Mouse (Mus musculus) olfactory bulb, adult 2 months (tissue): ENCODE data around the gene Zfhx3. TPM values are rescaled to one million over a fixed set of nuclear protein-coding genes. Genes with fewer than 3 reads are reported as not detected.

Experiments
- H3K27ac ChIP-seq: fragments of 200-500 bp; 2 replicates; pipeline ENCODE4 v1.5.1; 2012; ENCODE audit warnings: low read depth, low read length; ENCODE audit not compliant: insufficient read depth
- H3K4me1 ChIP-seq: fragments of 200-500 bp; 2 replicates; pipeline ENCODE4 v1.6.1; 2012; ENCODE audit warnings: low read length; ENCODE audit not compliant: control insufficient read depth, insufficient read depth
- H3K4me3 ChIP-seq: fragments of 200-500 bp; 2 replicates; pipeline ENCODE4 v1.5.1; 2012; ENCODE audit warnings: mild to moderate bottlenecking, low read depth, low read length, moderate library complexity; ENCODE audit not compliant: insufficient read depth
- CTCF ChIP-seq: fragments of 200-500 bp; IDR thresholded peaks from 2 replicates; pipeline ENCODE4 v1.5.1; 2012; ENCODE audit warnings: low read depth, mild to moderate bottlenecking, low read length, moderate library complexity; ENCODE audit not compliant: insufficient read depth
- POLR2A ChIP-seq: fragments of 200-500 bp; IDR thresholded peaks from 2 replicates; pipeline ENCODE4 v1.6.1; 2012; ENCODE audit warnings: mild to moderate bottlenecking, low read depth, low read length, moderate library complexity; ENCODE audit not compliant: insufficient read depth
- WGBS: fragments of 180-500 bp; shearing (Covaris S2); methylation state at CpG from one replicate; pipeline ENCODE4 v1.1.7; 2018; 5-methylcytosine and 5-hydroxymethylcytosine counted together
- polyA plus RNA-seq: library from polyadenylated mRNA; stranded (reverse); fragments of >200 nt; gene quantifications from 2 replicates; pipeline ENCODE4 v1.2.4, GENCODE M21; 2012; ENCODE audit warnings: low replicate concordance; ENCODE audit not compliant: missing spikeins, insufficient read depth, insufficient read length

The Zfhx3 gene
- polyA plus RNA-seq, 1 experiment: not detected

DNA sequence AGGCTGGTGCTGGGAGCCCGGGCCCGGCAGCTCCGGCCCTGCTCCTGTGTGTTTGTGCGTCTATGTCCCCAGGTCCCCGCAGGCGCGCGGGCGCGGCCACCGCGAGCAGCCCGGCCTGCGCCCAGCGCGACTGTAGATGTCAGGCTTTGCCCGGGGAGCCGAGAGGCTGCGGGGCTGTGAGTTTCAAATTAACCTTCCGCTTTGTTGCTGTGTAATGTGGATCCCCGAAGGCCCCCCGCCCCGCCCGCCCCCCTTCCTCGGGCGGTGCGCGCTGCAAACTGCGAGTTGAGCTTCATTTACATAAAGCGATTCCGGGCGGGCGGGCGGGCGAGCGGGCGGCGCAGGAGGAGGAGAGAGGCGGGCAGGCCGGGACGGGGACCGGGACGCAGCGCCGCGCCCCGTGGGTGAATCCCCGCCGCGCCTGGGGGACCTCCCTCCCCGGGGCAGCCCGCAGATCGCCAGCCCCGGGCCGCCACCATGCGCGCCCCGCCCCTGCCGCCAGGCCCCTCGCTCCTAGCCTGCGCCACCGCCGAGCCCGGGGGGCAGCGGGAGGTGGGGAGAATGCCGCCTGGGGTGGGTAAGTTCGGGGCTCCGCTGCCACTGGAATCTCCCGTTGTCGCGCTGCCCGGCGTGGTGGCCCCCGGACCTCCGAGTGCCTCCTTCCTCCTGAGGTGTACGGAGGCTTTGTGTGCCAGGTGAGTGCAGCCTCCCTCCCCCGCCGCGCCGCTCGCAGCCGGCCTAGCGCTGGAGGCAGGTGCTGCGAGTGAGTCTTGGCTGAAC is 772.4 kb downstream of the Zfhx3 start:
- H3K27ac ChIP-seq: no peak overlapping the region
- H3K4me1 ChIP-seq: peaks cover 9% of the 10 kb centered on the region
- under 1% methylated on average over 76 of the region's 84 CpGs for WGBS
- H3K4me3 ChIP-seq: peak overlapping the region; percentile 49
- no peak for TF ChIP-seq POLR2A
- no peak for TF ChIP-seq CTCF

DNA sequence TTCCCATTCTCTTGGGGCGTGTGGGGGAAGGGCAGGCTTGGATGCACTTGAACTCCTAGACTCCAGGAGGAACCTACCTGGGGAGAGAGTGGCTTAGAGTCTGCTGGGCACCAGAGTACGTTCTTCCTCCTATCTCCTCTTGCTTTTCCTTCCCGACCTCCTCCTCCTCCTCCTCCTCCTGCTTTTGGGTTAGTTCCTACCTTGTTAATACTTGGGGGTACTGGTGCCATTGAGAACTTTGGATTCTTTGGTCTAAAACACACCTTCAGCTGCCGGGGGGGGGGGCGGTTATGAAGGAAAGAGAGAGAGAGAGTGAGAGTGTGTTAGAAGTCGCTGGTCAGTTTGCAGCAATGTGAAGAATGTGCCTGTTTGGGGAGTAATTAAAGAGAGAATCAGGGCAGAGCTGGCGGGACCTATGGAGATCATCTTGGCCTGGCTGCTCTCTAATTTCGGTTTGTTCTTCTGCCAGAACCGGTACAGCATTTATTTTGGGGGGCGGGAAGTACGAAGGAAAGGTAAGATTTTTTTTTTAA is 773.0 kb downstream of the Zfhx3 start:
- H3K27ac ChIP-seq: no peak overlapping the region
- H3K4me3 ChIP-seq: peak overlapping the region; percentile 49
- WGBS: 47% methylated on average over 11 of the region's 11 CpGs
- peaks cover 9% of the 10 kb centered on the region for H3K4me1 ChIP-seq
- TF ChIP-seq CTCF: no peak
- TF ChIP-seq POLR2A: no peak

DNA sequence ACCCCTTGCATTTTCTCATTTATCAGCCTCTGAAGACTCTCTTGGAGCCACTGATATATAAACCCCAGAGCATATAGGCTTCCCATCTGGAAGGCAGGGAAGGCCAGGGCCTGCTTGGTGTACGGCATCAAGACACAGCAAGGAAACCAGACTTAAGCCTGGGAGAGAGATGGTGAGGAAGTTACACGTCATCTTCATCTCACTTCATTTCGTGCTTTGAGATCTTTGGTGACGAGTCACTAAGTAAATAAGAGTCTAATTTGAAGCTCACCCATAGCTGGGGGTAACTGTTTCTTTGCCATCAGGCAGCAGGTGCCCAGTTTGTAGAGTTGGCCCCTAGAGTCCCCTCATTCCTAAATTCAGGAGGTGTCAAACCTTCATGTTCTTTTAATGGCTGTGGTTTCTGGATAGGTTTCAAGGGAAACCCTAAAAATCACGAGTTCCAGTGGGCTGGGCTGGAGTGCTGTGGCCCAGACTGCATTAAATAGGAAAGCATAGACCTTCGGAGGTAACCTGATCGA is 773.9 kb downstream of the Zfhx3 start:
- 91% methylated on average over 7 of the region's 7 CpGs for WGBS
- H3K4me3 ChIP-seq: no peak overlapping the region
- H3K27ac ChIP-seq: no peak overlapping the region
- H3K4me1 ChIP-seq: peaks cover 9% of the 10 kb centered on the region
- no peak for TF ChIP-seq POLR2A
- no peak for TF ChIP-seq CTCF

DNA sequence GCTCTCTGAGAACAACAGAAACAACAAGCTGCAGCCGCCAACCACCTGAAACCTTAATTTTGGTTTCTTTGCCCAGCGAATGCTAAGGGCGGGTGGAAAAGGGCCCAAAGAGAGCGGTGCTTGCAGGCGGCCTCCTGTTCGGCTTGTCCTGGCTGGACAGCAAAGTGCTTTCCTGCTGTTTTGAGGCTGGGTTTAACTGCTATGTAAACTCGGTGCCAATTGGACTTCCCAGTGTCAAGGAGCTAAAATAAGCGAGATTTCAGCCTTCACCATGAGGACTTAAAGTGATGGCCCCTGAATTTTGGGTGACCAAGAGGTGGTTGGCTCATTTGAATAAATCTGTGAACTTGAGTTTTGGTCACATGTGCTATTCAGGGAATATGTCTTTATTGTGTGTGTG is 775.1 kb downstream of the Zfhx3 start:
- whole genome bisulfite sequencing: 71% methylated on average over 8 of the region's 8 CpGs
- no peak overlapping the region for H3K4me3 ChIP-seq
- TF ChIP-seq CTCF (no peak), POLR2A (no peak)
- H3K4me1 ChIP-seq: peaks cover 9% of the 10 kb centered on the region
- no peak overlapping the region for H3K27ac ChIP-seq

DNA sequence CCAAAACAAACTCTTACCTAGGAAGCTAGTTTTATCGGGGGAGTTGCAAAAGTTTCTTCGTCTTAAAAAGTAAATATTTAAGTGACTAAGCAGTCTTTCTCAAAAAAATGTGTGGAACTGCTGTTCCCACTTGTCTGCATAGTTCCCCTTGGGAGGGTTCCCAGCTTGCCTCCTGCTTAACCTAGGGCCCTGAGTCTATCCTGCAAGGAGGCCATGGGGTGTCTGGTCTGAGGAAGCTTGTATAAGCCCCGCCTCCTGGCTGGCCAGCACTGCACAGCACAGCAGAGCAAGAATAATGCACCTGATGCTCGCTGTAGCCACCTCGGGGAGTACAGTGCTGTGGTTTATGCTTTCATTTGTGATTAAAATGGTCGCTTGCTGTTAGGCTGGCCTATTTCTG is 775.6 kb downstream of the Zfhx3 start:
- Histone ChIP-seq H3K4me3 (no peak overlapping the region), H3K27ac (no peak overlapping the region), H3K4me1 (peaks cover 9% of the 10 kb centered on the region)
- 77% methylated on average over 6 of the region's 6 CpGs for WGBS
- TF ChIP-seq CTCF (no peak), POLR2A (no peak)

DNA sequence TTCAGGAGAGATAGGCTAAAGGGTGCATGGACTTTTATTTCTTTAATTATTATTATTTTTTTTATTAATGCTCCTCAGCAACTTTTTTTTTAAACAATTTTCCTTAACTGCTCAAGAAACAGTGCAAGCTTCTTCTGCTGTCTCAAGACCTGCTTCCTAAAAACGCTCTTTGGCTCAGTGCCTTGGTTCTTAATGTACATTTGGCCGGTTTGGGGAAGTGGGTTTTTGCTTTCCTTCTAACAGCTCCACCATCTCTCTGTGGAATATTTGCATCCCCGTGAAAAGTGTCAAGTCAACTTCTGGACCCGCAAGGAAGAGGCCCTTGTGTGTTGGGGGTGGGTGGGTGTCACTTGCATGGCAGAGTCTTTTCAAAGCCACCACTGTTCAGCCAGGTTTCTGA is 778.4 kb downstream of the Zfhx3 start:
- Histone ChIP-seq H3K4me1 (no peaks in the 10 kb centered on the region; the same call in 1 of the 2 replicates), H3K27ac (no peak overlapping the region), H3K4me3 (no peak overlapping the region)
- WGBS: 79% methylated on average over 4 of the region's 4 CpGs
- TF ChIP-seq POLR2A (no peak), CTCF (no peak)

DNA sequence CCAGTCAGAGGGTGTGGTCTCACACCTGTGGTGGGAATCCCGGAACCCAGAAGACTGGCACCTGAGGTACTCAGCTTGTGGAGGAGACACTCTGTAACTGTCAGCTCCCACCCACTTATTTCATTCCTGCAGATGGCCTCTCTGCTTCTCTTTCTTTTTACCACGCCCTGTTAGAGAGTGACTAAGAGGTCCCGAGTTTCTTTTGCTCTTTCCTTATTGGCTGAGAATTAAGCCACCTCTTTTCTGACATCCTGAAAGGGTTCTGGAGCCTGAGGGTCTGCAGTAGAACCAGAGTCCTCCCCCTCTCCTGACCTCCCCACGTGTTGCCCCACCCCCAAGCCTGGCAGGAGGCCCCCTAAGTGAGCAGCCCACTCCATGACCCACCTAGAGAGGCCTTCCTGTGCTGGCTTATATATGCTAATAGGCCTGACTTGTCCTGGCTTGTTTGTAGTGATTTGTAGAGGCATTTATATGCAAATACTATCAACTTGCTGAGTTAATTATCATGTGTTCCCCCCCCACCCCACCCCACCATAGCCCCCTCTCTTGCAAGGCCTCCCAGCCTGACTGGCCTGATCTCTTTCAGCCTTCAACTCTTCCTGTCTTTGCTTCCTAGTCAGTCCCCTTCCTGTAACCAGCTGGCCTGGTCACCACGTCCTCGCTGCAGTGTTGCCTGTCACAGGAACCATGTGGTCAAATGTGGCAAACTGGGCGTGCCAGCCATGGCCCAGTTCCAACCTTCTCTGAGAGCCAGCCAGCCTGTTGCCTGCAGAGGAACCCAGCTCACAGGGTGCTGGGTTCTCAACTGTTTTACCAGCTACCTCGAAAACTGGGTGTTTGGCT is 780.4 kb downstream of the Zfhx3 start:
- WGBS: 55% methylated on average over 8 of the region's 8 CpGs
- Histone ChIP-seq H3K4me3 (no peak overlapping the region), H3K4me1 (no peaks in the 10 kb centered on the region; the same call in 1 of the 2 replicates), H3K27ac (no peak overlapping the region)
- TF ChIP-seq POLR2A (no peak), CTCF (no peak)

DNA sequence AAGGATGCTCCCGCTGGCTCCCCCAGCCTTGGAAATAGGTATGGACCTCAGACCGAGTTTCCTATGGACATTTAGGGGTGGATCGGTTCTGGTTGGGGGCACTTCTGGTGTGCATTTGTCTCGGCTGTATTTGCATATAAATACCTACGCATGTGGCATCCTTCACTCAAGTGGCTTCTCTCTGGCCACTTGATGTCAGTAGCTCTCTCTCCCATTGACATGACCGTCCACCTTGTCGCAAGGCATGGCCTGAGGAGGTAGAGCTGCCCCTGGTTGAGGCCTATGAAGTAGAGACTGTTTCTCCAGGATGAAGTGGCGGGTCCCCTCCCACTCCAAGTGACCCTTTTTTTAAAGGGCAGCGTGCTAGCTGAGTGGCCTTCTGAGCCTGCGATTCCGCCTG is 781.2 kb downstream of the Zfhx3 start:
- Histone ChIP-seq H3K4me3 (no peak overlapping the region), H3K27ac (no peak overlapping the region), H3K4me1 (no peaks in the 10 kb centered on the region; the same call in 1 of the 2 replicates)
- WGBS: 84% methylated on average over 11 of the region's 11 CpGs
- TF ChIP-seq POLR2A: no peak
- TF ChIP-seq CTCF: no peak

DNA sequence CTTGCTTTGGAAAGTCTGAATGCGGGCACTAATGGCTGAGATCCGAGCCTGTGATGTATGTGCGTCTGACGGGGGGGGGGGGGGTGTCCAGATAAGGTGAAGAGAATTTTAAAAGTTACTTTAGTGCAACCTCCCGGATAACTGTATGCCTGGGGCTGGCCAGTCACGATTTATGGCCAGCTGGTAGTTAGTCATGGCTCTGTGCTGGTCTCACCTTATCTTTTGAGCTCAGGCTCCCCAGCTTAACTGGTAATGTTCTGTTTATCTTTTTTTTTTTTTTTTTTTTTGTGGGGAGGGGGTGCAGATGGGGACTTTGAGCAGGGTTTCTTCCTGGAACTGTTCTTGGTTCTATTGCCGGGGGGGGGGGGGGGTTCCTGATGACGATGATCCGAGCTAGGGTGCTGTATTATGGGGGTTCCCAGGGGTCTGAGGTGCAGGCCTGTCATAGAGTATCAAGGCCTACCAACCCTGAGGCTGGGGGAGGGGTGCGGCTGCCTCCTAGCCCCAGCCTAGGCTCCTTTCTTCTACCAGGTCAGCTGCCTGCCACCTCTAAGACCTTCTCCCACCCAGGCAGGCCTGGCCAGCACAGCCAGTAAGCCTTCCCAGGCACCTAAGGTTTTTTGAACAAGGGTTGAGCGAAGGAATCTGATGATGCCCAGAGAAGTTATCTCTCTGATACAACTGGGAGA is 782.5 kb downstream of the Zfhx3 start:
- Histone ChIP-seq H3K4me3 (no peak overlapping the region), H3K27ac (no peak overlapping the region), H3K4me1 (no peaks in the 10 kb centered on the region; the same call in 1 of the 2 replicates)
- 81% methylated on average over 11 of the region's 11 CpGs for WGBS
- no peak for TF ChIP-seq CTCF
- TF ChIP-seq POLR2A: no peak
